Mouse (Mus musculus): ENCODE data around the gene Tmem54. TPM values are rescaled to one million over a fixed set of nuclear protein-coding genes. Genes with fewer than 3 reads are reported as not detected.

The Tmem54 gene
- polyA plus RNA-seq, 1 experiment from 2014 or later = not detected

Other genes with a start within 250 kb of the Tmem54 start
- gene Trim62, start 222.0 kb upstream of the Tmem54 start, polyA plus RNA-seq (2015; fragmentation: Nextera tagmentation; extraction: Ambion mirVana) = 20.9 and 25.5 TPM in 2 replicates
- gene Azin2, start 143.1 kb upstream of the Tmem54 start, polyA plus RNA-seq (2015; fragmentation: Nextera tagmentation; extraction: Ambion mirVana) = 20.3 and 20.7 TPM in 2 replicates
- 90.2 and 120 TPM in 2 replicates for gene Ak2, start 113.6 kb upstream of the Tmem54 start, polyA plus RNA-seq (2015; fragmentation: Nextera tagmentation; extraction: Ambion mirVana)
- 29.9 and 34.5 TPM in 2 replicates for gene Rnf19b, start 47.3 kb upstream of the Tmem54 start, polyA plus RNA-seq (2015; fragmentation: Nextera tagmentation; extraction: Ambion mirVana)
- gene Hpca, start 16.5 kb downstream of the Tmem54 start, polyA plus RNA-seq (2015; fragmentation: Nextera tagmentation; extraction: Ambion mirVana) = 129 and 143 TPM in 2 replicates
- gene Fndc5, start 31.5 kb downstream of the Tmem54 start, polyA plus RNA-seq (2015; fragmentation: Nextera tagmentation; extraction: Ambion mirVana) = 27.0 and 34.9 TPM in 2 replicates
- 16.7 TPM in 2 replicates for gene S100pbp, start 84.2 kb downstream of the Tmem54 start, polyA plus RNA-seq (2015; fragmentation: Nextera tagmentation; extraction: Ambion mirVana)
- gene Yars, start 84.2 kb downstream of the Tmem54 start, polyA plus RNA-seq (2015; fragmentation: Nextera tagmentation; extraction: Ambion mirVana) = 109 and 111 TPM in 2 replicates
- gene C77080, start 155.9 kb downstream of the Tmem54 start, polyA plus RNA-seq (2015; fragmentation: Nextera tagmentation; extraction: Ambion mirVana) = 6.0 and 6.9 TPM in 2 replicates
- gene Sync, start 182.1 kb downstream of the Tmem54 start, polyA plus RNA-seq (2015; fragmentation: Nextera tagmentation; extraction: Ambion mirVana) = 2.7 and 2.9 TPM in 2 replicates
- gene Rbbp4, start 229.8 kb downstream of the Tmem54 start, polyA plus RNA-seq (2015; fragmentation: Nextera tagmentation; extraction: Ambion mirVana) = 246 and 284 TPM in 2 replicates
- gene Zbtb8os, start 230.1 kb downstream of the Tmem54 start, polyA plus RNA-seq (2015; fragmentation: Nextera tagmentation; extraction: Ambion mirVana) = 18.3 and 29.5 TPM in 2 replicates